Mouse (Mus musculus): ENCODE measurements around the gene Fam174b. TPM values are rescaled to one million over a fixed set of nuclear protein-coding genes. Genes with fewer than 3 reads are reported as not detected.

Fam174b gene
- polyA plus RNA-seq, 1 experiment from 2014 or later, result 40.6 TPM

GRCm38 (mm10) chr7:73785815-73786214 lies 45.7 kb downstream of the Fam174b start:
- H3K27me3 ChIP-seq, result no peaks in the 10 kb centered on the region
- no peaks in the 10 kb centered on the region for H3K4me1 ChIP-seq (replicated peaks)
- H3K4me2 ChIP-seq, result no peak overlapping the region
- H3K27ac ChIP-seq (replicated peaks), result no peak overlapping the region
- H3K4me3 ChIP-seq, result no peak overlapping the region
- no peaks in the 10 kb centered on the region for H3K9me3 ChIP-seq
- H3K9ac ChIP-seq, result no peak overlapping the region
- no peak for ATAC-seq (ENCODE audit: low FRiP score, low read depth)
- H3K36me3 ChIP-seq, result no peaks in the 10 kb centered on the region
- 91% methylated on average over 4 of the region's 4 CpGs for WGBS

- 86% methylated on average over 8 of the region's 8 CpGs for WGBS
- H3K9me3 ChIP-seq, result no peaks in the 10 kb centered on the region
- H3K4me2 ChIP-seq, result no peak overlapping the region
- 0 out of 2 replicates have a peak, but pooled peaks cover 4% of the 10 kb centered on the region for H3K4me1 ChIP-seq (replicated peaks)
- H3K9ac ChIP-seq, result no peak overlapping the region
- no peak for ATAC-seq (ENCODE audit: low FRiP score, low read depth)
- H3K36me3 ChIP-seq, result no peaks in the 10 kb centered on the region
- no peak overlapping the region for H3K27ac ChIP-seq (replicated peaks)
- no peaks in the 10 kb centered on the region for H3K27me3 ChIP-seq
- no peak overlapping the region for H3K4me3 ChIP-seq
These were observed 47.4 kb downstream of the Fam174b start for GRCm38 (mm10) chr7:73787513-73787912.

- Histone ChIP-seq H3K4me3 (no peak overlapping the region), H3K4me1 (replicated peaks) (0 out of 2 replicates have a peak, but pooled peaks cover 4% of the 10 kb centered on the region), H3K9me3 (no peaks in the 10 kb centered on the region), H3K4me2 (no peak overlapping the region), H3K27ac (replicated peaks) (no peak overlapping the region), H3K9ac (no peak overlapping the region), H3K36me3 (no peaks in the 10 kb centered on the region), H3K27me3 (no peaks in the 10 kb centered on the region)
- WGBS, result 60% methylated on average over 8 of the region's 8 CpGs
- ATAC-seq (ENCODE audit: low FRiP score, low read depth), result no peak
These were observed 51.0 kb downstream of the Fam174b start for GRCm38 (mm10) chr7:73791096-73791495.

- Histone ChIP-seq H3K4me1 (replicated peaks) (0 out of 2 replicates have a peak, but pooled peaks cover 4% of the 10 kb centered on the region), H3K36me3 (no peaks in the 10 kb centered on the region), H3K4me2 (no peak overlapping the region), H3K9me3 (no peaks in the 10 kb centered on the region), H3K27ac (replicated peaks) (no peak overlapping the region), H3K4me3 (no peak overlapping the region), H3K27me3 (no peaks in the 10 kb centered on the region), H3K9ac (no peak overlapping the region)
- no peak for ATAC-seq (ENCODE audit: low FRiP score, low read depth)
- 90% methylated on average over 4 of the region's 4 CpGs for WGBS
These were observed 52.1 kb downstream of the Fam174b start for GRCm38 (mm10) chr7:73792155-73792554.

- no peaks in the 10 kb centered on the region for H3K36me3 ChIP-seq
- no peak overlapping the region for H3K4me2 ChIP-seq
- no peak overlapping the region for H3K27ac ChIP-seq (replicated peaks)
- H3K4me3 ChIP-seq, result no peak overlapping the region
- 0 out of 2 replicates have a peak, but pooled peaks cover 4% of the 10 kb centered on the region for H3K4me1 ChIP-seq (replicated peaks)
- no peak for ATAC-seq (ENCODE audit: low FRiP score, low read depth)
- no peaks in the 10 kb centered on the region for H3K9me3 ChIP-seq
- H3K27me3 ChIP-seq, result no peaks in the 10 kb centered on the region
- 61% methylated on average over 3 of the region's 3 CpGs for WGBS
- no peak overlapping the region for H3K9ac ChIP-seq
These were observed 52.5 kb downstream of the Fam174b start for GRCm38 (mm10) chr7:73792641-73793040.

- H3K36me3 ChIP-seq, result no peaks in the 10 kb centered on the region
- H3K9ac ChIP-seq, result no peak overlapping the region
- ATAC-seq (ENCODE audit: low FRiP score, low read depth), result no peak
- 75% methylated on average over 2 of the region's 2 CpGs for WGBS
- H3K4me3 ChIP-seq, result no peak overlapping the region
- H3K4me1 ChIP-seq (replicated peaks), result no peaks in the 10 kb centered on the region
- no peak overlapping the region for H3K27ac ChIP-seq (replicated peaks)
- H3K9me3 ChIP-seq, result no peaks in the 10 kb centered on the region
- no peak overlapping the region for H3K4me2 ChIP-seq
- no peaks in the 10 kb centered on the region for H3K27me3 ChIP-seq
These were observed 69.2 kb downstream of the Fam174b start for GRCm38 (mm10) chr7:73809261-73809660.

GRCm38 (mm10) chr7:73811439-73811838 lies 71.3 kb downstream of the Fam174b start:
- H3K4me3 ChIP-seq, result no peak overlapping the region
- no peaks in the 10 kb centered on the region for H3K36me3 ChIP-seq
- no peaks in the 10 kb centered on the region for H3K9me3 ChIP-seq
- H3K4me2 ChIP-seq, result no peak overlapping the region
- no peak for ATAC-seq (ENCODE audit: low FRiP score, low read depth)
- 90% methylated on average over 7 of the region's 7 CpGs for WGBS
- no peaks in the 10 kb centered on the region for H3K27me3 ChIP-seq
- no peak overlapping the region for H3K9ac ChIP-seq
- no peak overlapping the region for H3K27ac ChIP-seq (replicated peaks)
- H3K4me1 ChIP-seq (replicated peaks), result no peaks in the 10 kb centered on the region

GRCm38 (mm10) chr7:73812176-73812575 lies 72.1 kb downstream of the Fam174b start:
- no peak overlapping the region for H3K9ac ChIP-seq
- no peak for ATAC-seq (ENCODE audit: low FRiP score, low read depth)
- no peak overlapping the region for H3K4me2 ChIP-seq
- H3K4me1 ChIP-seq (replicated peaks), result no peaks in the 10 kb centered on the region
- H3K27ac ChIP-seq (replicated peaks), result no peak overlapping the region
- H3K27me3 ChIP-seq, result no peaks in the 10 kb centered on the region
- H3K9me3 ChIP-seq, result no peaks in the 10 kb centered on the region
- H3K36me3 ChIP-seq, result no peaks in the 10 kb centered on the region
- no peak overlapping the region for H3K4me3 ChIP-seq
- 84% methylated on average over 6 of the region's 6 CpGs for WGBS

GRCm38 (mm10) chr7:73813887-73814286 lies 73.8 kb downstream of the Fam174b start:
- H3K9ac ChIP-seq, result no peak overlapping the region
- H3K27me3 ChIP-seq, result no peaks in the 10 kb centered on the region
- WGBS, result 80% methylated on average over 4 of the region's 4 CpGs
- H3K36me3 ChIP-seq, result no peaks in the 10 kb centered on the region
- no peak overlapping the region for H3K4me2 ChIP-seq
- no peak for ATAC-seq (ENCODE audit: low FRiP score, low read depth)
- no peak overlapping the region for H3K27ac ChIP-seq (replicated peaks)
- no peaks in the 10 kb centered on the region for H3K9me3 ChIP-seq
- H3K4me3 ChIP-seq, result no peak overlapping the region
- H3K4me1 ChIP-seq (replicated peaks), result no peaks in the 10 kb centered on the region

GRCm38 (mm10) chr7:73814454-73814853 lies 74.4 kb downstream of the Fam174b start:
- no peaks in the 10 kb centered on the region for H3K36me3 ChIP-seq
- no peak overlapping the region for H3K4me3 ChIP-seq
- H3K27ac ChIP-seq (replicated peaks), result no peak overlapping the region
- no peaks in the 10 kb centered on the region for H3K27me3 ChIP-seq
- no peak overlapping the region for H3K4me2 ChIP-seq
- H3K9me3 ChIP-seq, result no peaks in the 10 kb centered on the region
- WGBS, result 91% methylated on average over 7 of the region's 7 CpGs
- no peaks in the 10 kb centered on the region for H3K4me1 ChIP-seq (replicated peaks)
- no peak overlapping the region for H3K9ac ChIP-seq
- no peak for ATAC-seq (ENCODE audit: low FRiP score, low read depth)

GRCm38 (mm10) chr7:73816255-73816996 lies 76.3 kb downstream of the Fam174b start:
- Histone ChIP-seq H3K4me1 (replicated peaks) (no peaks in the 10 kb centered on the region), H3K27ac (replicated peaks) (no peak overlapping the region), H3K9me3 (no peaks in the 10 kb centered on the region), H3K36me3 (no peaks in the 10 kb centered on the region), H3K4me2 (no peak overlapping the region), H3K9ac (no peak overlapping the region), H3K27me3 (no peaks in the 10 kb centered on the region), H3K4me3 (no peak overlapping the region)
- 79% methylated on average over 8 of the region's 8 CpGs for WGBS
- ATAC-seq (ENCODE audit: low FRiP score, low read depth), result no peak

GRCm38 (mm10) chr7:73819366-73819765 lies 79.3 kb downstream of the Fam174b start:
- Histone ChIP-seq H3K36me3 (no peaks in the 10 kb centered on the region), H3K9ac (no peak overlapping the region), H3K4me1 (replicated peaks) (no peaks in the 10 kb centered on the region), H3K27me3 (no peaks in the 10 kb centered on the region), H3K9me3 (no peaks in the 10 kb centered on the region), H3K4me3 (no peak overlapping the region), H3K4me2 (no peak overlapping the region), H3K27ac (replicated peaks) (no peak overlapping the region)
- no peak for ATAC-seq (ENCODE audit: low FRiP score, low read depth)
- whole genome bisulfite sequencing, result 83% methylated on average over 17 of the region's 17 CpGs

Measured in hindbrain, embryonic 15.5 days (tissue).